Mouse (Mus musculus) T-cell, adult 2 months (primary cell): ENCODE measurements around the gene Cct3.
"Not testable (repeated sequence)": the region's sequence is repeated elsewhere in the genome, so short reads cannot be mapped to it uniquely, and the experiment has no call there.

ENCODE experiments used
- DNase-seq: peaks from one replicate; pipeline ENCODE4 v3.0.0; 2022; ENCODE audit warnings: low spot score

Gene Cct3

GRCm38 (mm10) chr3:88361612-88362313 lies 64.8 kb downstream of the Cct3 start:
- no peak for DNase-seq

- DNase-seq, result no peak
Measured at GRCm38 (mm10) chr3:88363700-88364099, 66.8 kb downstream of the Cct3 start.

GRCm38 (mm10) chr3:88364337-88364736 lies 67.4 kb downstream of the Cct3 start, which contains the start of gene Paqr6:
Paqr6 (plus strand) TSS chr3:88364584.
- DNase-seq, result no peak

- no peak for DNase-seq
Measured at GRCm38 (mm10) chr3:88365705-88366361, 68.9 kb downstream of the Cct3 start.

GRCm38 (mm10) chr3:88366830-88367428 lies 70.0 kb downstream of the Cct3 start:
- peak; percentile 64 for DNase-seq

- DNase-seq, result not testable (repeated sequence)
Measured at GRCm38 (mm10) chr3:88367517-88367916, 70.6 kb downstream of the Cct3 start.

- DNase-seq, result not testable (repeated sequence)
Measured at GRCm38 (mm10) chr3:88368511-88368910, 71.6 kb downstream of the Cct3 start.
